Mouse (Mus musculus) macrophage (primary cell): Measurements from ENCODE around the gene Stard8. TPM values are rescaled to one million over a fixed set of nuclear protein-coding genes. Genes with fewer than 3 reads are reported as not detected.
"Not testable (repeated sequence)": the region's sequence is repeated elsewhere in the genome, so short reads cannot be mapped to it uniquely, and the experiment has no call there.

Experiments used
- H3K27ac ChIP-seq: fragments of 350-480 bp; formaldehyde crosslinking; 2 replicates; pipeline ENCODE4 v1.9.0; 2021
- H3K36me3 ChIP-seq: fragments of 350-480 bp; formaldehyde crosslinking; 2 replicates; pipeline ENCODE4 v1.9.0; 2021; ENCODE audit errors: inconsistent target
- H3K4me3 ChIP-seq: fragments of 350-480 bp; formaldehyde crosslinking; 2 replicates; pipeline ENCODE4 v1.9.0; 2021; ENCODE audit errors: inconsistent target
- H3K79me2 ChIP-seq: fragments of 350-480 bp; formaldehyde crosslinking; 2 replicates; pipeline ENCODE4 v1.9.0; 2021; ENCODE audit errors: inconsistent target
- WGBS: methylation state at CpG from one replicate; pipeline ENCODE4 v1.1.7; 2026; ENCODE audit warnings: inconsistent platforms; ENCODE audit not compliant: missing documents; 5-methylcytosine and 5-hydroxymethylcytosine counted together
- polyA plus RNA-seq: library from polyadenylated mRNA; stranded (reverse); fragments of 250-400 nt; gene quantifications from 3 replicates; pipeline ENCODE4 v1.2.4, GENCODE M21; 2018; ENCODE audit warnings: inconsistent platforms
- total RNA-seq, 78 experiments: library from RNA; depleted of rRNA; stranded (reverse); fragments of 250-400 nt; gene quantifications; 1 replicate in 9 of 78; 2 replicates in 24 of 78; 3 replicates in 43 of 78; 4 replicates in 2 of 78; pipeline ENCODE4 v1.2.4; 2018; ENCODE audit warnings: inconsistent platforms in 56 of 78

The Stard8 gene
- total RNA-seq (2018; cell fraction: chromatin; rRNA removed): 100 to 1,000 TPM in 7 of 26 experiments, 10 to 100 TPM in 19; 20.9 to 142 (median 62.6) TPM
- total RNA-seq (2018; cell fraction: cytosol; rRNA removed): 10 to 100 TPM; 21.6 to 68.1 (median 33.3) TPM
- total RNA-seq (2018; cell fraction: nucleus; rRNA removed): 100 to 1,000 TPM in 1 of 26 experiments, 10 to 100 TPM in 25; 22.9 to 107 (median 44.6) TPM
- 38.4 to 50.2 TPM (median 42.6 TPM) in 3 replicates for polyA plus RNA-seq

DNA sequence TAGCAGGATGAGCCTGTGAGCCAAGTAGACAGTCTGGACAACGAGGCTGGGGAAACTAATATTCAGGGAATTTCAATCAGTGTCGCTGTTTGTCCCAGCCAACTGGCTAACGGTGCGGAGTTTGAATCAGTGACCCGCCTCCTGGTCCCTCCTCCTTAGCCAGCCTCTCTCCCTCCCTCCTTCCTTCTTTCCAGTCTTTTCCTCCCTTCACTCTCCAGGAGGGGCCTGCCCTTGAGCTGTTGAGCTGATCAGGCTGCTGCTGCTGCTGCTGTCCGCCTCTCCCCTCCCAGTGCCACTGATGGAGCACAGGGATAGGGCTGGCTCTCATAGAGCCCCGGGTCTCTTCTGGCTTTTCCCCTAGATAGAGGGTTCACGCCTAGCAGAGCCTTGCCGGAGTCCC, at the start of gene Stard8:
Gene Stard8 (plus strand): TSS at position 203 of the 400 bp plus-strand sequence.
- Histone ChIP-seq H3K36me3 (no peaks in the 10 kb centered on the region), H3K79me2 (no peaks in the 10 kb centered on the region), H3K4me3 (no peak within 1 kb of the TSS), H3K27ac (peak within 1 kb of the TSS; percentile 44; the same call in 1 of the 2 replicates)
- 86% methylated on average over 8 of the region's 9 CpGs for WGBS

DNA sequence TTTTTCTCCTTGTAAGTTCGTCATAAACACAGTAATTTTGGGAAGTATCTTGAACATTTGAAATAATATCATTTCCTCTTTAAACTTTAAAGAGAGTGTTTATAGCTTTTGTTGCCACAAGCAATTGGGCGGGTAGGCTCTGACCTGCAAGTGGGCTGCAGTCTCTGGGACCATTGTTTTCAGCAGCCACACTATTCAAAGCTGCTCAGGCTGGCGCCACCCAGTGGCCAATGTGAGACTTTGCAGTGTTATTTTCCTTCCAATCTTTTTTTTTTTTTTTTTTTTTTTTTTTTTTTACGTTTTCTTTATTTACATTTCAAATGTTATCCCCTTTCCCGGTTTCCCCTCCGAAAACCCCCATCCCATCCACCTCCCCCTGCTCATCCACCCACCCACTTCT, 49.1 kb upstream of the Stard8 start:
- no peaks in the 10 kb centered on the region for H3K79me2 ChIP-seq
- no peak overlapping the region for H3K4me3 ChIP-seq
- 28% methylated on average over 3 of the region's 6 CpGs for WGBS
- H3K36me3 ChIP-seq: no peaks in the 10 kb centered on the region
- H3K27ac ChIP-seq: no peak overlapping the region

DNA sequence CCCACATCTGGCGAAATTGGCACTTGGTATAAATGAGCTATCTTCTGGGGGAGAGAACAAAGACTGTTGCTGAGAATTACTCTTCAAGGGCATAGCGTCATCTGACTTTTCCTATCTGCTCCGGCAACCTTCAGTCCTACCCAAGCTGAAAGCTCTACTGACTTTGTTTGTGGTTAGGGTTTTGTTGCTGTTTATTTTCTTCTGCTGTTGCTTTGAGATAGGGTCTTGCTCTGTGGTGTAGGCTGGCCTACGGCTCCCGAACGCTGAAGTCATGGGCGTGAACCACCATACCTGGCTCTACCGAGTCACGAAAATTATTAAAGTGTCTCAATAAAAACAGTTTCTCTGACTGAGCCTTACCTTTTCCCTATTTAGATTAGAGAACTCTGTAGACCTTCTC, 44.8 kb upstream of the Stard8 start:
- Histone ChIP-seq H3K27ac (no peak overlapping the region), H3K79me2 (no peaks in the 10 kb centered on the region), H3K4me3 (no peak overlapping the region), H3K36me3 (no peaks in the 10 kb centered on the region)
- 91% methylated on average over 9 of the region's 9 CpGs for WGBS

DNA sequence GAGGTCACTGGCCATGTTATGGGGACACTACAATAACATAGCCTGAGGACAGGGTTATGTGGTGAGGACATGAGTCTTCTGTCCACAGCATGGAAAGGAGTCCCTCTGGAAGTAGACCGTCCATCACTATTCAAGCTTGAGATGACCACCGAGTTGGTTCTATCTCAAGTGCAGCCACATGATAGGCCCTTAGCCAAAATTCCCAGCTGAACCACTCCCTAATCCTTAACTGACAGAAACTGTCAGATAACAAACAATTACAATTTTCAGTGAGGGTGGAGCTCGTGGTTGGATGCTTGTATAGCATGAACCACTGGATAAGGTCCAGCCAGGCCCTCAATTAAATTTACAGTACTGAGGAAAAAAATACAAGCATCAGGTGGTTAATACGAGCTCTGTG, 44.0 kb upstream of the Stard8 start:
- Histone ChIP-seq H3K4me3 (no peak overlapping the region), H3K27ac (no peak overlapping the region), H3K79me2 (no peaks in the 10 kb centered on the region), H3K36me3 (no peaks in the 10 kb centered on the region)
- 78% methylated on average over 4 of the region's 4 CpGs for WGBS

DNA sequence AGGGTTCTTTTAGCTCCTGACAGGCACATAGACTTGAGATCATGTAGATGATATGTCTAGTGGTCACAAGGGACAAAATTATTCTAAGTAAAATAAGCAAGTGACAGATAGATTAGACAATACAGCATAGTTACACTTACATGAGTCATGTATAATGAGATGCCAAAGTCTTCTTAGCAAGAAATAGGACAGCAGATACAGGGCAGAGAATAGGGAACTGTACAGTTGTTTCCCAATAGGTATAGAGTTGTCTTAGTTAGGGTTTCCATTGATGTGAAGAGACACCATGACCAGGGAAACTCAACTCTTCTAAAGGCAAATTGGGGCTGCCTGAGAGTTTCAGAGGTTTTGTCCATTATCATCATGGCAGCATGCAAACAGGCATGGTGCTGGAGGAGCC, 39.3 kb upstream of the Stard8 start:
- Histone ChIP-seq H3K27ac (no peak overlapping the region), H3K36me3 (no peaks in the 10 kb centered on the region), H3K4me3 (no peak overlapping the region), H3K79me2 (no peaks in the 10 kb centered on the region)

DNA sequence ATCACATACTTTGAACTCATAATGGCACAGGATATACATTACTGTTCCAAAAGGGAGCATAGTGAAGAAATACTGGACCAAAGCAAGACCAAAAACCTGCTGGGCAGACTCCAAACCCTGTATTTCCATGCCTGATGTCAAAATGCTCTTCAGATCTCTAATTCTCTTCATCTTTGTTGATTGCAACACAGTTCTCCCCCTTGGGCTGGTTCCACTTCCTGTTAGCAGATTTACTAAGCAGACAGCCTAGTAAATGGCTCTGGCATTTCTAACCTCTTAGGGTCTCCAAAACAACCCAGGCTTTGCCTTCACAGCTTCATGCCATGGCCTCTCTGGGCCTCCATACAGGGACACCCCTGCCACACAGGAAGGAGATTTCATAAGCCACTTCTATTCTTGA, 38.5 kb upstream of the Stard8 start:
- H3K27ac ChIP-seq: peak overlapping the region; percentile 19
- no peak overlapping the region for H3K4me3 ChIP-seq

DNA sequence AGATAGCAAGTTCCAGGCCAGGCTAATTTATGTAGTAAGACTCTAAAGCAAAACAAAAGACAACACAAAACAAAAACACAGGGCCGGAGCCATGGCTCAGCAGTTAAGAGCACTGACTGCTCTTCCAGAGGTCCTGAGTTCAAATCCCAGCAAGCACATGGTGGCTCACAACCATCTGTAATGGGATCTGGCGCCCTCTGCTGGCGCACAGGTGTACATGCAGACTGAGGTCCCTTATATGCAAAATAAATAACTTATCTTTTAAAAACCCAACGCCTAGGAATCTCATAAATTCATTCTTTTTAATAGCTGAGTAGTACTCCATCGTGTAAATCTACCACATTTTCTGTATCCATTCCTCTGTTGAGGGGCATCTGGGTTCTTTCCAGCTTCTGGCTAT, 16.4 kb upstream of the Stard8 start:
- H3K4me3 ChIP-seq, H3K27ac ChIP-seq, H3K79me2 ChIP-seq, H3K36me3 ChIP-seq: not testable (repeated sequence)
- WGBS: 53% methylated on average over 5 of the region's 5 CpGs

More for the DNA sequence above, 38.5 kb upstream of the Stard8 start:
- Histone ChIP-seq H3K36me3 (no peaks in the 10 kb centered on the region), H3K79me2 (no peaks in the 10 kb centered on the region)

DNA sequence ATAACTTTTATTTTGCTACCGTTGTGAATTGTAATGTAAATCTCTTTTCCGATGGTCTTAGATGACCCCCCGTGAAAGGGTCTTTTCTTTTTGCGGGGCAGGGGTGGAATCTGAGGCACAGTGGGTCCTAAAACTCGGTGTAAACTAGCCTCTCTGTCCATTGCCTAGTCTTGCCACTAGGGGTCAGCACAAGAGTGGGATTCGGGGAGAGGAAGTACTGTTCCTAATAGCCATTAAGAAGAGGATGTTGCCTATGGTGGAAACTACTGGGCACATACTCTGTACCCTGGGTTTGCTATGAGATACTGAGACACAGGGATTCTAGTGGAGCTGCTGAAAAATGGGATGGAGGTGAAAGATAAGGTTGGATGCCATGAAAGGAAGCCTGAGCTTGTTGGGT, 13.5 kb upstream of the Stard8 start:
- no peak overlapping the region for H3K27ac ChIP-seq
- 20% methylated on average over 6 of the region's 6 CpGs for WGBS
- no peaks in the 10 kb centered on the region for H3K36me3 ChIP-seq
- H3K4me3 ChIP-seq: no peak overlapping the region
- H3K79me2 ChIP-seq: no peaks in the 10 kb centered on the region

DNA sequence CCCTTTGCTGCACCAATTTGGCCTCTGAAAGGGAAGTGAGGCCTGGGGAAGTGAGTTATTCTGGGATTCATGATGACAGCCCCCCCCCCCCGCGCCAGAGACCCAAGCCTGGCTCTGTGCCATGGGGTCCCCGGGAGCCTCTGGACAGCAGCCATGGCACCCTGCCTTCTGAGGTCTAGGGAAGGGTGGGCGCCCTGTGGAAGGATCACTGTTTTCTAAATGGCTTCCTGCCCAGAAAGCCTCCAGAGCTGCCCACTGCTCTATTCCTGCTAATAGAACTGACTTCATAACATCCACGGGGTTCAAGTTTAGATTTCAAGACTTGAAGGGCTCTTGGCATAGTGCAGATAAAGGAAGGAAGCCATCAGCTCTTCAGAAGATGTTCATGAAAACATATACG, 983 bp upstream of the Stard8 start:
- no peaks in the 10 kb centered on the region for H3K79me2 ChIP-seq
- peak overlapping the region; percentile 44; the same call in 1 of the 2 replicates for H3K27ac ChIP-seq
- 43% methylated on average over 6 of the region's 6 CpGs for WGBS
- H3K36me3 ChIP-seq: no peaks in the 10 kb centered on the region
- no peak overlapping the region for H3K4me3 ChIP-seq

DNA sequence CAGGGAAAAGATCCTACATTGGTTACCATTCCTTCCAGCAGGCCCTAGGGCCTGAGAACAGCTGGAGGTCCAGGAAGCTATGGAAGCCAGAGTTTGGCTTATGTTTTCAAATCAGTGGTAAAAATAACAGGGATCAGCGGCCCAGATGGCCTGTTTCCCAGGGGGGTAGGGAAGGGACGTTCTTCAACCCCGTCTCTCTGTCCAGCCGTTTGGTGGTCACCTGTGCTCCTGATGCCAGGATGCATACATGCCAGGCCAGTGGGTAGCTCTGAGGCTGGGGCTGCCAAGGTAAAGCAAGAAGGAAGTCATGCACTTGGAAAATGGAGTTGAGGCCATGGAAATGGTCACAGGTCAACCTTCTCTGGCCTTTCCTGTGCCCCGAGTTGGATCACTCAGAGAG, 7.5 kb downstream of the Stard8 start:
- Histone ChIP-seq H3K79me2 (no peaks in the 10 kb centered on the region), H3K36me3 (no peaks in the 10 kb centered on the region), H3K27ac (no peak overlapping the region), H3K4me3 (no peak overlapping the region)
- 92% methylated on average over 5 of the region's 5 CpGs for WGBS

DNA sequence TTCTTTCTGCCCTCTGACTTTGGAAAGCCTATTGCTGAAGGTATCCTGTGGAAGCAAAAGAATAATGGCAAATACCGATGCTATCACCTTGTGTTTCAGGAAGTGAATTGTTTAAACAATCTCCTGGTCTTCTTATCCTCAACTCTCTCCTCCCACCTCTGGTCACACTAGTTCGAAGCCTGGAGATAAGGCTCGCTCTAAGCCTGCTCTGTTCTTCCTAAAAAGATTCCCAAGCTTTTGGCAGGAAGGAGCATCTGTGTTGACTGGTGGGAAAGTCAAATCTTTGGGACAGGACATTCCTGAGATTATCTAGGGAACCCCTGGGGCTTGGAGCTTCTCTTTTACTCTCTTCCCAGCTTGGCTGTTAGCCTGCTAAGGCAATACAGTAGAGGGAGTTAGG, 8.2 kb downstream of the Stard8 start:
- 86% methylated on average over 3 of the region's 3 CpGs for WGBS

DNA sequence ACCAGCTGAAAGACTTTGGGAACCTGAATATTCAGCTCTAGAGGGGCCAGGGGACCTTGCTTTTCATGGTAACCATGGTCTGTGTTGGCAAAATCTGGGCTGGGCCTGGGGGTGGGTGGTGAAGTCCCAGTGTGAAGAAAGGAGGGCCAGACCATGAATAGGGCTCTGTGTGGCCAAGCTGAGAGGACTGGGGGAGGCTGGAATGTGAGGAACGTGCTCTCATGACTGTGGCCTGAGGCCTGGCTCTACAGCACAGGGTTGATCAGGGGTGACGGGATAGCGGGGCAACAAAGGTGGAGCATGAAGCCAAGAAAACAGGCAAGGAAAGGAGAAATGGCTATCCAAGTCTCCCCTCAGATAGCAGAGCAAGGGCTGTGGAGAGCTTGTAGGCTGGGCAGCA, 9.4 kb downstream of the Stard8 start:
- Histone ChIP-seq H3K27ac (no peak overlapping the region), H3K36me3 (no peaks in the 10 kb centered on the region)
- 90% methylated on average over 3 of the region's 3 CpGs for WGBS

More for the DNA sequence above, 8.2 kb downstream of the Stard8 start:
- Histone ChIP-seq H3K4me3 (no peak overlapping the region), H3K36me3 (no peaks in the 10 kb centered on the region), H3K27ac (no peak overlapping the region), H3K79me2 (no peaks in the 10 kb centered on the region)

DNA sequence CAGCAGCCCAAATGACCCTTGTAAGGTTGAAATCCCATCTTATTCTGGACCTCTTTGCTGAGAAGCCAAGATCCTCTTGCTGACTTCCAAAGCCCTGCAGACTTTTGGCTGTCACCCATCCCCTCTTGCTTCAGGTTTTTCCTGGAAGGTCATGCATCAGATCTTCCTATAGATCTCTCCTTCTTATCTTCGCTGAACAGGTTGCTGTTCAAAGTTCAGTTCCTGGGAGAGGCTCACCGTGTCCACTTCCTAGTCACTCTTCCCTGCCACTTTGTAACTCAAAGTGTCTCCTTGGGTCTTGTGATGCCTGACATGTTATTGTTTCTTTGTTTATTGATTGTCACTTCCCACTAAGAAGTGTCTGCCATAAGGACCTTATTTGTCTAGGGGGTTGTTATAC, 12.7 kb downstream of the Stard8 start:
- no peak overlapping the region for H3K4me3 ChIP-seq
- no peaks in the 10 kb centered on the region for H3K79me2 ChIP-seq
- 79% methylated on average over 2 of the region's 2 CpGs for WGBS
- H3K27ac ChIP-seq: no peak overlapping the region
- no peaks in the 10 kb centered on the region for H3K36me3 ChIP-seq

More for the DNA sequence above, 9.4 kb downstream of the Stard8 start:
- no peak overlapping the region for H3K4me3 ChIP-seq
- no peaks in the 10 kb centered on the region for H3K79me2 ChIP-seq

DNA sequence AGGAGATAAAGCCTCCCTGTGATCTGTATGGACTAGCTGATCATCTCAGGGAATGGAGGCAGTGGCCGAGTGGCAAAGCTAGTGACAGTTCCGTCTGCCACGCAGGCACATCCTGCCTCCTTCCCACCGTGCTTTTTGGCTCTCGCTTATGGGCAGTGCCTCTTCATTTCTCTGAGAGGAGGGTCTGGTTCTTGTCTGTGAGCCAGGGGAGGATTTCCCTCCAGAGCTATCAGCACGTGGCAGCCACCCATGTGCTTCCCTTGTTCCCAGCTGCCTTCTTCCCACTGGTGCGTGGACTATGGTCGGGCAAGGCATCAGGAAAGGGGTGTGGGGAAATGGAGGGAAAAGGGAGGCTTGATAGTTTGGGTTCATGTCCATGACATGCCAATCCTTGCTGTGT, 13.9 kb downstream of the Stard8 start:
- Histone ChIP-seq H3K27ac (no peak overlapping the region), H3K4me3 (no peak overlapping the region), H3K79me2 (no peaks in the 10 kb centered on the region), H3K36me3 (no peaks in the 10 kb centered on the region)
- 72% methylated on average over 6 of the region's 8 CpGs for WGBS

DNA sequence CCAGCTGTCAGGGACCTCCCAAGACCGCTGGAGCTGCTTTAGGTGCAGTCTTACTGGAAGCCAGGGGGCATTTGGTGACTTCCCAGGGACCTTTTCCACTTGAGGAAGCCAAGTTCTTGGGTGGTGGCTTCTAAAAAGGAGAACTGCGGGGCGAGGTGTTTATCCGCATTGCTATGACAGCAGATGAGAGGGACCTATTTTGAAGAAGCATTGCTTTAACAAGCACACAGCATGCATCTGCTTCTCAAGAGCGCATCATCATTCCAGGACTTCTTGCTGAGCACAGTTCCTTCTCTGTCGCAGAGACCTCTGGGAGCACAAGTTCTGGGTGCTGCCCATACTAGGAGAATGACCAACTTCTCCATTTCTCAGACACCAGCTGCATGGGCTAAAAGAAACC, 14.8 kb downstream of the Stard8 start:
- H3K36me3 ChIP-seq: no peaks in the 10 kb centered on the region
- H3K79me2 ChIP-seq: no peaks in the 10 kb centered on the region
- H3K4me3 ChIP-seq: no peak overlapping the region
- 55% methylated on average over 6 of the region's 6 CpGs for WGBS
- H3K27ac ChIP-seq: peak overlapping the region; percentile 55

DNA sequence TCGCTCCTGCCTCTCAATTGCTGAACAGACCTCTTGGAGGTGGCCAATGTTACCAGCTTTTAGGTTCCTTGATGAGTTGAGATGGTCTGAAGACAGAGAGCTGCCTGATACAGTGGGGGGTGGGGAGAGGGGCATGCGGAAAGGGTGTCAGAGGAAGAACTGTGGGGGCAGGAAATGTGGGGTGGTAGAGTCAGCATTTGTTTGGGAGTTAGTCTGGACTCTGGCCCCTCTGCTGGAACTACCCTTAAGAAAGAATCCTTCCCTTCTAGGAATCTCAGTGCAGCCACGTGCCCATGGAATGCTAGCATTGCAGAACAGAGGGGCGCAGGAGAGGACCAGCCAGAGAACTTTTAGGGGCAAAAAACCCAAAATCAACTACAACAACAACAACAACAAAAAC, 16.3 kb downstream of the Stard8 start:
- H3K36me3 ChIP-seq: no peaks in the 10 kb centered on the region
- 93% methylated on average over 3 of the region's 4 CpGs for WGBS
- H3K4me3 ChIP-seq: no peak overlapping the region
- no peak overlapping the region for H3K27ac ChIP-seq
- no peaks in the 10 kb centered on the region for H3K79me2 ChIP-seq
